Mouse (Mus musculus) duodenum, adult 2 months (tissue): Measurements from ENCODE around the gene Rassf10. TPM values are rescaled to one million over a fixed set of nuclear protein-coding genes. Genes with fewer than 3 reads are reported as not detected.

Experiments used
- polyA plus RNA-seq: library from polyadenylated mRNA; depleted of rRNA; stranded (reverse); fragments of >200 nt; gene quantifications from 2 replicates; pipeline ENCODE4 v1.2.3, GENCODE M21; 2012; ENCODE audit warnings: low replicate concordance; rRNA removed

The Rassf10 gene
- polyA plus RNA-seq = 0.19 and 1.3 TPM in 2 replicates

GRCm38 (mm10) chr7:112953777-112954291 is at the start of gene Rassf10:
Gene Rassf10, plus strand, starts transcription at chr7:112953962.

